In the genomic region with DNA sequence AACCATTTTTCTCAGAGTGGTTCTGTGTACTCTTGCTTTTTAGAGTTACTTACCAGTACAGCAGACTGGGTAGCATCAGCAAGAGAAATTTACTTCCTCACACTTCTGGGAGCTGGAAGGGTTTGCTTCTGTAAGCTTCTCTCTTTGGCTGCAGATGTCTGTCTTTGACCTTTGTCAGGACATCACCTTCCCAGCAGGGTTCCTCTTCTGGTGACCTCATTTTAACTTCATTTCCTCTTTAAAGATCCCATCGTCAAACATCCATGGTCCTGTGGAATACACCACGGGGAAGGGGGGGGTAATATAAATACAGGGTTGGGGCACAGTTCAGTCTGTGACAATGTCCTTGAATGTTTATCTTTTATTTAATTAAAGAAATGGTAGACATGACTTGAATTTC, we compare ENCODE assay signal across 17 mouse cellular contexts.
"Had no signal": no experiment of that assay in that cellular context is flagged by ENCODE, and none has a peak within 500 bp of the region (broad histone marks: within the 10 kb centered on the region; RNA-seq: fewer than 3 reads in every experiment).

No protein-coding gene starts in this region.

- H3K36me3 ChIP-seq: limb, embryonic 10.5 days; limb, embryonic 13.5 days; liver, embryonic 12.5 days; liver, embryonic 15.5 days; midbrain, embryonic 13.5 days; neural tube, embryonic 12.5 days; neural tube, embryonic 15.5 days had no signal

- DNase-seq: kidney, adult 18-20 months; kidney, adult 9 months; kidney, postnatal 14 days; kidney, postnatal 4 days; lung, adult 2 months; retina, postnatal 1 day; right cerebral cortex, postnatal 25 days; thymus, adult 18-20 months; thymus, postnatal 36 days had no signal

- H3K27me3 ChIP-seq: limb, embryonic 13.5 days; liver, embryonic 12.5 days; liver, embryonic 15.5 days; midbrain, embryonic 13.5 days; neural tube, embryonic 12.5 days; neural tube, embryonic 15.5 days had no signal

- H3K4me2 ChIP-seq: limb, embryonic 13.5 days; liver, embryonic 12.5 days; liver, embryonic 15.5 days; midbrain, embryonic 13.5 days; neural tube, embryonic 12.5 days; neural tube, embryonic 15.5 days had no signal

- H3K4me3 ChIP-seq: limb, embryonic 10.5 days; limb, embryonic 13.5 days; liver, embryonic 12.5 days; liver, embryonic 15.5 days; midbrain, embryonic 13.5 days; neural tube, embryonic 12.5 days; neural tube, embryonic 15.5 days had no signal

- H3K4me1 ChIP-seq: liver, embryonic 15.5 days had no signal

- H3K9ac ChIP-seq: limb, embryonic 13.5 days; liver, embryonic 12.5 days; liver, embryonic 15.5 days; midbrain, embryonic 13.5 days; neural tube, embryonic 12.5 days; neural tube, embryonic 15.5 days had no signal

- H3K27ac ChIP-seq: limb, embryonic 10.5 days; limb, embryonic 13.5 days; liver, embryonic 12.5 days; liver, embryonic 15.5 days; midbrain, embryonic 13.5 days; neural tube, embryonic 12.5 days; neural tube, embryonic 15.5 days had no signal

- H3K9me3 ChIP-seq: limb, embryonic 10.5 days; limb, embryonic 13.5 days; liver, embryonic 12.5 days; liver, embryonic 15.5 days; midbrain, embryonic 13.5 days; neural tube, embryonic 12.5 days; neural tube, embryonic 15.5 days had no signal

- ATAC-seq: intestine, embryonic 16.5 days; liver, embryonic 12.5 days; midbrain, embryonic 13.5 days had no signal
